Mouse (Mus musculus) left cerebral cortex, adult 11 months (tissue): ENCODE data around the gene Pde9a.

ENCODE experiments used
- DNase-seq: peaks from one replicate; pipeline ENCODE4 v3.0.0; 2022; ENCODE audit warnings: low spot score

The Pde9a gene

GRCm38 (mm10) chr17:31468496-31468895 is 82.5 kb downstream of the Pde9a start:
- no peak for DNase-seq

- DNase-seq: no peak
These were observed 84.9 kb downstream of the Pde9a start for GRCm38 (mm10) chr17:31470766-31471418.

- no peak for DNase-seq
These were observed 88.4 kb downstream of the Pde9a start for GRCm38 (mm10) chr17:31474388-31474787.

- DNase-seq: no peak
These were observed 92.6 kb downstream of the Pde9a start for GRCm38 (mm10) chr17:31478606-31479005.

DNA sequence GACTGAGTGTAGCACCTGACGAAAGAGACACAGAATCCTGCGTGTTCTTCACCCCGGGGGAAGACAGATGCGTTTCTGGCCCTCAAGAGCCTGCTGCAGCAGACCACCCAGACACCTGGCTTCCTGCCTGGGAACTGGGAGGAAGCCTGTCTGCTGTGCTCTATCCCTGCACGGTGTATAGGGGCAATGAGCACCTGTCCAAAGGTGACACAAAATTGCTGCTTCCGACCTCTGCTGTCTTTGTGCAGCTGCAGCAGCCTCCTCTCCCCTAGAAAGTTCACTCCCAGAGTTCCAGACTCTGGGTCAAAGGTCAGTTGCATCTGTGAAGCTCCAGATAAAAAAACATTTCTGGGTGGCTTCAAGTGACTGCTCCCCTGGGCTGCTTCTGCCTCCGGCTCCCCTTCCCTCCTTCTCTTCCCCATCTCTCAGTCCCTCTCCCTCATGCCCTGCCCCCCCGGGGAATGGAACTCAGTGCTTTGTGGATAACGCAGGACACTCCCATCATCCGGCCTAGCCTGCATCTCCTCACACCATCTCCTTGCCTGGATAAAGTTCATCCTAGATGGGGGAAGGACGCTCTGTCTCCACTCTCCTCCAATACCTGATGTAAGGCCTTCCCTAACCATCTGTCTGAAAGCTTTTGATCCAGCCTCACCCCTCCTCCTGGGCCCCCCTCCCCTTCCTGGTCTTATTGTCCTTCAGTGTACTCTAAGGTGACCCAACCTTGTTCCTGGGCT is 93.3 kb downstream of the Pde9a start:
- no peak for DNase-seq

GRCm38 (mm10) chr17:31486616-31487198 is 100.7 kb downstream of the Pde9a start:
- DNase-seq: no peak

DNA sequence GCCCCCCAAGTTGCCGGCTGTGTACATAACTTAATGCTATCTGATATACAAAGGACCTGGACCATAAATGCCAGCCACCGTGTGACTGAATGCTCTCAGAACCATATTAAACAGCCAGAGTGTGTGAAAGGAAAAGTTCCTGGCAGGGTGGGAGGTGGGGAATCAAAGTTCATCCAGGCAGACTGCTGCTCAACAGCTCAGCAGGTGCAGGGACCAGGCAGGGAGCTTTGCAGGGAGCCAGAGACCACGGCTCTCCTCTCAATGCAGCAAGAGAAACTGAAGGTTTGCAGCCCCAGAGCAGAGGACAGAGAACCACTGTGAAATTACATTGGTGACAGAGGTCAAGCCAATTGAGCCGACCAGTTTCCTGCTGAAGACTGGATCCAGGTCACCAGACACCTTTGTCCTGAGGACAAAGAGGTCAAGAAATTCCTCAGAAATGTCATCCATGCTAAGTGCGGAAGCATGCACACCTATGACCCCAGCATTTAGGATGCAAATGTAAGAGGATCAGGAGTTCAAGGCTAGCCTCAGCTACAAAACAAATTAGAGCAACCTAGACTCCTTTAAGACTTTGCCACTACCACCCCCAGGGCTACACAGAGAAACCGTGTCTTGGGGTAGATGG is 101.5 kb downstream of the Pde9a start:
- no peak for DNase-seq

DNA sequence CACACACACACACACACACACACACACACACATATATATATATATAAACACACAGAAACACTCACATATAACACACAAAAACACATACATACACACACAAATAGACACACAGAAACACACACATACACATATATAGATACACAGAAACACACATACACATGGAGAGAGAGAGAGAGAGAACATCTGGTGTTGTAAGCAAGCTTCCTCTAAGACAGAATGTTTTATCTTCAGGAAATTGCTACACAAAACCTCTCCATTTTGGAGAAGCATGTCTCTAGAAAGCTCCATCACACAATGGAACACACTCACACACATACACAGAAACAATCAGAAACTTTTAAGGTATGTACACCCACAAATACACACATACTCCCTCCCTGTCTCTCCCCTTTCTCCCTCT is 105.3 kb downstream of the Pde9a start:
- no peak for DNase-seq

GRCm38 (mm10) chr17:31492416-31492815 is 106.4 kb downstream of the Pde9a start:
- DNase-seq: peak; percentile 67

- no peak for DNase-seq
These were observed 109.0 kb downstream of the Pde9a start for GRCm38 (mm10) chr17:31494989-31495388.

DNA sequence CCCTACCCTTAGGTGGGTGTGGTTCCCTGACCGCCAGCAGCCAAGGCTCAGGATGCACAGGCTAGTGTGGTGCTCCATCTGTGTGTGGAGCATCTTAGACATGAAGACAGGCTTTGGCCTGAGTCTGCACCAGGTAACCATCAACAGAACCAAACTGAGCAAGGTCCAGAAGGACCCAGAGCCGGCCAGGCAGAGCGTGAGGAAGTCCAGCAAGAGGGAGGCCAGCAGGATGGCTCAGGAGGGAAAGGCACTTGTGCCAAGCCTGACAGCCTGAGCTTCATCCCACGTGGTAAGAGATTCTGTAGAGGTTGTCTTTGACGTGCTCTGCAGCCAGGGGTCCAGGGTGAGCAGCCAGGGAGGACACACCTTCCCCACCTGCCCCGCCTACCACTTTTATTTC is 111.7 kb downstream of the Pde9a start:
- no peak for DNase-seq

DNA sequence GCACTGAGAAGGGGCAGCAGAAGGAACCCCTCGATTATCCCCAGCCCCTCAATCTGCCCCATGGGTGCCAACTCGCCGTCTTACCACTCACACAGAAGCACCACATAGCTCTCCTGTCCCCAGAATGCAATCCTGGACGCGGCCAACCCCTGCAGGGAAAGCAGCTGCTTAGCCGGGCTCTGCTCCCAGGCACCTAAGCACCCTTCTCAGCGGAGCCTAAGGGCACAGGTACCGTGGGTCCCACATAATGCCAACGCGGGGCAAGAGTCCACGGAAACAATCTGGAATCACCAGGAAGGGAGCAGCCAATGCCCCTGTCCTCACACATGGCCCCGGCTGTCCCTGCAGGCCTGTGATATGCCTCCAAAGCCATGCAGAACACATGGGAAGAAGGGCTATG is 113.7 kb downstream of the Pde9a start:
- DNase-seq: no peak

DNA sequence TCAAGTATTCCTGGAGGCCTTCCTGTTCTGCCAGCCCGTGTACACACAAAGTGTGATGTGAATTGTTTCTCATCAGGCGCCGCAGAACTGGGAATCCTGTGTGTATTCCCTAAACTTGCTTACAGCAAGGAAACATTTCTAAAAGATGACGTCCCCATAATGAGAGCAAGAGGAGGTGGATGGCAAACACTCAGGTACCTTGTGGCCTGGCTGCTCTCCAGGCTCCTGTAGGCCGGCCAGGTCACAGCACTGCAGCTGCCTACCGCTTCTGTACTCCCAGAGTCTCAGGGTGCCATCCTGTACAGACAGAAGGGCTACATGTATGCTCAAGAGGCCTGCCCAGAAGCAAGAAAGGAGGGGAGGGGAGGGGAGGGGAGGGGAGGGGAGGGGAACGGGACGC is 114.4 kb downstream of the Pde9a start:
- no peak for DNase-seq

- no peak for DNase-seq
These were observed 114.9 kb downstream of the Pde9a start for GRCm38 (mm10) chr17:31500908-31501307.

GRCm38 (mm10) chr17:31502261-31502927 is 116.4 kb downstream of the Pde9a start:
- no peak for DNase-seq

DNA sequence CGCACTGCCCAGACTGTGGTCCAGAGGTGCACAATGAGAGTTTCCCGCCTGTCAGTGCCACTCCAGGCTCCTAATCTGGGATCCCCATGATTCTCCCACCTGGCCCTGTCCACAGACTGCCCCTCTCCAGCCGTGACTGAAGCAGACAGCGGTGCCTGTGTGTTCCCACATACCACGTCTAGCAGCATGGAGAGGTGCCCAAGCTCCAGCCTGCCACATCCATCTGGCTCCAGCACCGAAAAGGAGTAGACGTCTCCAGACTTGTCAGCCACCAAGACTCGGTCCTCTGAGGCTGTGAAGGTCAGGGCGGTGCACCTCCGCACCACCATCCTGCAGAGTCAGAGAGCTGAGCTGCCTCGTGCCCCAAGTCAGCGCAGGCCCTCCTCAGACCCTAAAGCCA is 117.3 kb downstream of the Pde9a start:
- DNase-seq: no peak

GRCm38 (mm10) chr17:31503936-31504335 is 117.9 kb downstream of the Pde9a start:
- DNase-seq: peak; percentile 23

DNA sequence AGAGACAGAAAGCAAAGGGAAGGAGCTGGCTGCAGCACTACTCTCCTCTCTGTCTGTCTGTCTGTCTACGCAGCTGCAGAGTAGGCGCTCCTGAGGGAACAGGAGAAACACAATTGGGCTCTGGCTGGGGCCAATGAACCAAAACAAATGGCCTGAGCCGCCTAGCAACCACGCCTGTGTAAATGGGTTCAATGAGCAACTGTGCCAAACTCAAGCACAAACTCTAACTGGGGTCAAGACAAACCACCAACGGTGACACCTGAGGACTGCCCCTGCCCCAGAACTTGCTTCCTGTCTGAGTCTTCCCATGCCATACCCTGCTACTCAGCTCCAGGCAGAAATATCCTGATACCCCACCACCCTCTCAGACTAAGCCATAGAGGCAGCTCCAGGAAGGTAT is 119.0 kb downstream of the Pde9a start:
- DNase-seq: no peak

DNA sequence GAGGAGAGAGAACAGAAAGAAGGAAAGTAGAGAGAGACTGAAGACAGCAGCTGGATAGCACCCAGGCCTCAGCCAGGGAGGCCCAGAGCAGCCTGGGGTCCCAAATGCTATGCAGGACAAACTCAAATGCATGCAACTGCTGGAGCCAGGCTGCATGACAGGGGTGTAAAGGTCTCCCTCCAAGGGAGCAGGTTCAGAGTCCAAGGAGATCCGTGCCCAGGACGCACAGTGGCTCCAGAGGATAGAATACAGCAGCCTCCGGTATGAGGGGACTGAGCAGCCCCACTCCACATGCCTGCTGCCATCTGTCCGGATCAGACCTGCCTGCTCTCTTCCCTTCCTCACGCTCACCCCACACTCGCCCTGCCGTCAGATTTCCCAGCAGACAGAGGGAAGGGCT is 120.3 kb downstream of the Pde9a start:
- no peak for DNase-seq

DNA sequence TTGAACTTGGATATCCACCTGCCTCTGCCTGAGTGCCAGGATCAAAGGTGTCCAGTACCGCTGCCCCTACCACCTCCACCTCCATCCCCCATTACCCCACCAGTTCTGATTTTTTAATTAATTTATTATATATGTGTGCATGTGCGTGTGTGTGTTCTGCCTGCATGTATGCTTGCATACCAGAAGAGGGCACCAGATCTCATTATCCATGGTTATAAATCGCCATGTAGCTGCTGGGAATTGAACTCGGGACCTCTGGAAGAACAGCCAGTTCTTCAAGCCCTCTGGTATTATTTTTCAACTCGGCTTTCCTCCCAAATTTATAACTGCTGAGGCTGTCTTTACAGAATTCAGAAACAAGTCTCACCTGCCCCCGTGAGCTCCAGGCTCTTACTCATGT is 124.9 kb downstream of the Pde9a start:
- no peak for DNase-seq

DNA sequence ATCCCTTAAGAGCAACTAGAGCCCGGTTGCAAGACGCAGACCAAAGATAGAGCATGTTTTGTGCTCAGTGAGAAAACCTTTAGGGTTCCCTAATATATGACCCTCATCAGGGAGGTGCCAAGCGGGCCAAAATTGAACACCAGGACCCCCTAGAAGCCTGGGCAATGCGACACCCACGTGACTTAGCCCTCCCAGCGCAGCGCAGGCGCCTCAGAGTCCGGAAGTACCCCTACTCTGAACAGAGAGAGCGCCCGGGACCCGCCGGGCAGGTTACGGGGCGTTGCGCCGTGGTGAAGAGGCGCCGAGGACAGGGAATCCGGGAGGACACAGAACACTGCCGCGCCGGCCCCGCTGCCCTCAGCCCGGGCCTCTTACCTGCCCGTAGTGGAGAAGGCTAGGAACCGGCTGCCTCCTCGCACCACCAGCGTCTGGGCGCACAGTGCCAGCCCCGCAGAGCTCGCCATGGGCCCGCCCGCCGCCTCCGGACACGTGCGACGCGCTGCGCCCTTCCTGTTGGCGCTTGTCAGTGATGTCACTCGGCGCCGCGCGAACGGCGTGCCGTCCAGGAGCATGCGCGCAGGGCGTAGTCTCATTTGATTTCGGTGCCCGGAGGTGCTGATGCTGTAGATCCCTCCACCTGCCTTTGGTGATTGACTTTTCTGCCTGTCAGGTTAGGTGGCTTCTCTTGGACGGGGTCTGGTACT is 125.9 kb downstream of the Pde9a start:
- DNase-seq: peak; percentile 80

- DNase-seq: no peak
These were observed 126.6 kb downstream of the Pde9a start for GRCm38 (mm10) chr17:31512593-31512992.
